Mouse (Mus musculus) CH12.LX (cell line): Measurements from ENCODE around the gene Cuedc2.

ENCODE experiments used
- CTCF ChIP-seq, 2 experiments: IDR thresholded peaks in 1 of 2; conservative IDR thresholded peaks in 1 of 2; 2 replicates each; pipeline ENCODE4 v1.5.1; 2011 to 2012; ENCODE audit warnings: low read depth in 2 of 2, low read length in 2 of 2, improper control_type of control experiment in 1 of 2, inconsistent platforms in 1 of 2, mild to moderate bottlenecking in 1 of 2, moderate library complexity in 1 of 2
- ELF1 ChIP-seq: IDR thresholded peaks from 2 replicates; pipeline ENCODE4 v1.6.1; 2014; ENCODE audit warnings: low read depth, mild to moderate bottlenecking, inconsistent platforms, low read length, improper control_type of control experiment
- HCFC1 ChIP-seq: IDR thresholded peaks from 2 replicates; pipeline ENCODE4 v1.6.1; 2012; ENCODE audit warnings: low read depth, mild to moderate bottlenecking, inconsistent platforms, low read length, improper control_type of control experiment

- TF ChIP-seq CTCF (conservative IDR thresholded peaks at IDR 0.05 in 1 of 2, IDR thresholded peaks at IDR 0.05 in 1 of 2; ENCODE audit: low read depth in 2 of 2, low read length in 2 of 2) (no peak), ELF1 (no peak), HCFC1 (no peak)
Observed at GRCm38 (mm10) chr19:46358381-46358780, 19.9 kb upstream of the Cuedc2 start.
